Mouse (Mus musculus): ENCODE measurements around the gene 4930402H24Rik.
"Not testable (repeated sequence)": the region's sequence is repeated elsewhere in the genome, so short reads cannot be mapped to it uniquely, and the experiment has no call there.

Gene 4930402H24Rik

DNA sequence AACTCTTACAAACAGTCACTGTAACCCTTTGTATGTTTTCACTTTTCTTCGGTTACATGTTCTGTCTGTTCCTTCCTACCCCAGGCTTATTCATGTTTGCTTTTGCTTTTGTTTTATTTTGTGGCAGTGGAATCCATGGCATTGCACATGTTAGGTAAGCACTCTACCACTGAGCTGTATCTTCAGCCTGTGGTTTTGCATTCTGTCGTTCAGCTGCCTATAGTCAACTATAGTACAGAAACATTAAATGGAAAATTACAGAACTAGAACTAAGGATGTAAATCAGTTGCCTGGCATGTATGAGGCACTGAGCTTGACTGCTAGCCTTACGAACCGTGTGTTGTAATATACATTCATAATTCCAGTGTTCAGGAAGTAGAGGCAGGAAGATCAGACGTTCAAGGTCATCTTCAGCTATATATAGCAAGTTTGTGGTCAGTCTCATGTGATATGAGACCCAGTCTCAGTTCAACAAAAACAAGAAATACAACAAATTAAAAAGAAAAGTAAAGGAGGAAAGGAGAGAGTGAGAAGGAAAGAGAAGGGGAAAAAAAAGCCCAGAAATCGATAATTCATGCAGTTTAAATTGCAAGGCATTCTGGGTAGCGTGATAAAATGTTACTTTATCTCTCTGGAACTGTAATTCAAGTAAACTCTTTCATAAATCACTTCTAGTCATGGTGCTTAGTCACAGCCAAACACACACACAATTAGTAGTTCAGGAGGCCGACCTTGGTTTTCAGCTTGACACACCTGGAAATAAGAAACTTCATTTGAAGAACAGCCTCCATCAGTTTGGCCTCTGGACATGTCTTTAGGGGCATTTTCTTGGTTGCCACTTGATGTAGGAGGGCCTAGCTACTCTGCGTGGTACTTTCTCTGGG, 54.6 kb downstream of the 4930402H24Rik start:
- DNase-seq: no peak

DNA sequence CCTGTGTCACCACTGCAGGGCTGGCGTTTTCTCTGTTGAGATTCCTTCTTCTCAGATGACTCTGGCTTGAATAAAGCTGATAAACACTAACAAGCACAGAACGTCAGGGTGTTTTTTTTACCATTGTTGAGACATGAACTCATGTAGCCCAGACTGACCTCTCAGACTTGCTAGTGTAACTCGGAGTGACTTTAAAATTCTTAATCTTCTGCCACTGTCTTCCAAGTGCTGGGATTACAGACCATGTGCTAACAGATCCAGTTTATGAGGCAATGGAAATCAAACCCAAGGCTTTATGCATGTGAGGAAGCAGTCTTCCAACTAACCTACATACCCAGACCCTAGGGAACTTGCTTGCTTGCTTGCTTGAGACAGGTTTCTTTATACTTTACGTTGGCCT, 56.5 kb downstream of the 4930402H24Rik start:
- DNase-seq: no peak

DNA sequence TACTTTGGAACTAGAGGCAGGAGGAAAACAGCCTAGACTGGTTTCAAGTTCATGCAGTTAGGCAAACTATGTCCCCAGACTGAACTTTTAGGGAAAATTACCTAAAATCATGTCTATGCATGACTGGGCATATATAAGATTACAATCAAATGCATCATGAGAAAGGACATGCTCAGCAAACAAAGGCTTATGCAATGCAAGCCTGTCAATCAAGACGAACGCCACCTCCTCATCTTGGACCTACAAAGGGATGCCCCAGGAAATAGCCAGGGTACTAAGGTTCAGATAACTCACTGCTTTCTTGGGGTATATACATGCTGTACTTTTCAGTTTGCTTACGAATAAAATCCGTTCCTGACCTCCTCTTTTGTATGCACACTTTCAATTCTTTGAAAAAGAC, 57.9 kb downstream of the 4930402H24Rik start:
- no peak for DNase-seq

DNA sequence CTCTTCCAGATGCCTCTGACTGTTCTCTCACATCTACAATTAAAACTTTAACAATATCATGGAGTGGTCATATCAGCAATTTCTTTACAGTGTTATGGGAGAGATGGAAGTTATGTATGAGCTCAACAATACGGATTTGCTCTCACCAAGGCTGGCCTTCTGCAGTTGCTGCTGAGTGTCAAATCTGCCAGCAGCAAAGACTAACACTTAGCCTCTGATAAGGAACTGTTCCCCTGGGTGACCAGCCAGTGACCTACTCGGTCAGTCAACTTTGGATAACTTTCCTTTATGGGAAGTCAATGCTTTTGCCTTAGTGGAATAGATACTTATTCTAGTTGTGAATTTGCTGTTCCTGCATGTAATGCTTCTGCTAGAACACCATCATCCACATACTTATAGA, 62.6 kb downstream of the 4930402H24Rik start:
- no peak for DNase-seq

DNA sequence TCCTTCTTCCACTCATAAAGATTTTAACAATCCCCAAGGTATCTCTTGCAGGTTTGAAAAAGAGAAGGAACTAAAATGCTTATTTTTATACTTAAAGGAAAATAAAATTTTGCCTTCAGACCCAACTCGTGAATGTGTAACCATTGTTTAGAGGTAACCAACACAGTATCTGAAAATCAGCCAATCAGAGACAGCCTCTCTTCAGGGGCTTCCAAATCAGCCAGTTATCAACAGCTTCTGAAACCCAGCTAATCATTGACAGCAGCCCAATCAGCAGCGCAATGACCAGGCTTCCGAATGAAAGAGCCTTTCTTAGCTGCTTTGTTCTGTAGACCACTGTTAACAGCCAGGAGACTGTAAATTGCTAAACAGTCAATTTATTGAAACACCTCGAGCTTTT, 65.4 kb downstream of the 4930402H24Rik start:
- peak; percentile 74 to 83 for DNase-seq

DNA sequence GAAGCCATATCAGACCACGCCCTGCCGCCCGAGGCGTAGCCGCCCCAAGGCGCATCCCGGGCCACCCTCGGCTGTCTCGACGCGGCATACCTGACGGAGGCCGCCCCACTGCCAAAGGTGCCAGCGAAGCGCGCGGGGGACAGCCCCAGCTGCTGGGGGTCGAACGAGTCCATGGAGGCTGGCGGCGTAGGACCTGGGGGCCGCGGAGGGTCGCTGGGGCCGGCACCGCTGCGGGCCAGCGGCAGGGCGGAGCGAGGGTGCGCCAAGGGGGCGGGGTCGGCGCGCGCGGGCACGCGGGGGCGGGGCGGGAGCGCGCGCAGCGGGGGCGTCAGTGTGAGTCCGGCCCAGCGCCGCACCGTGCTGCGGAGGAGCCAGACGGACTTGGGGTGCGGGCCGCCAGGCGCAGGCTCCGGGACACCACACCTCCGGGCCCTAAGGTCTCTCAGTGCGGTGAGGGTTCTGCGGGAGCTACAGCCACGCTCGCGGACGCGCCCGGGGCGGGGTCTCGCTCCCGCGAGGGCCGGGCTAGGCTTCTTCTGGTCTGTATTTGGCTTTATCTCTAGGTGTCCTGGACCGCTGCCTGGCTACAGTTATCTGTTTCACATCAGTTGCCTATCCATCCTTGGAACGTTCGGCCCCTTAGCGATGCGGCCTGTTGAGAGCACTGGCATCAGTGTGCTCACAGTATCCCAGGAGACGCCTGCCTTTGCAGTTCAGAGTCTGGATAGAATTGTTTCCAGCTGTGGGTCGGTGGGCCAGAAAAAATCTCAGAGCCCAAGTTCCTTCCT, 66.1 kb downstream of the 4930402H24Rik start:
- peak; percentile 86 to 92 for DNase-seq

DNA sequence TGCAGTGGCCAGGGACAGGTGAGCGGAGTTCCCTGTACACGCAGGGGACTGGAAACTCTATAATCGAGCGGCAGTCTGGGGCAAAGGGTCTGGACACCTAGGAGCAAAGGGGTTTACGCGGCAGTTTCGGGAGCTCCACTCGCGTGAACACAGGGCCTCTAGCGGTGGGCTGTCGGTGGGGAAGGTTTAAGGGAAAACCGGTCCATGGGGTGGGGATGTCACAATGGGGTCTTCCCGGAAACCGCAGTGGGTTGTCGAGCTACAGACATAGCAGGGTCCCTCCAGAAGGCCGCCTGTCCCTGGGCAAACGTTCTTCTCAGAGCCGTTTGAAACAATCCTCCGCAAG, 66.7 kb downstream of the 4930402H24Rik start:
- no peak for DNase-seq

DNA sequence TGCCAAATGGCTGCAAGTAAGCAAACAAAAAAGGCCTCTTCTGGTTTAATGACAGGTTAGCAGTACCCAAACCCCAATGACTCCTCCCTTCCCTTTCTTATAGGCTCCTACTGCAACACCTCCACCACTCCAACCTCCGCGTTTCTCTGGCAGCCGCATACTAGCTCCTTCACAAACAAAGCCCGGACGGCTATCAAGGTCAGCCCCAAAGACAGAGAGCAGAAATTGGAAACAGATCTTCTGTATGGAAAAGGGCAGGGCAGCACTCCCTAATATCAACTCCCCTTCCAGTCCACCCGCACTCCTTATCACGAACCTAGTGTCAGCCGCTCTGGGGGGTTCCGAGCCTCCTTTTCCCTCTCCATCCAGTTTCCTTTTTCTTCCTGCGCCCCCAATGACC, 67.1 kb downstream of the 4930402H24Rik start:
- DNase-seq: peak; percentile 31 to 57

DNA sequence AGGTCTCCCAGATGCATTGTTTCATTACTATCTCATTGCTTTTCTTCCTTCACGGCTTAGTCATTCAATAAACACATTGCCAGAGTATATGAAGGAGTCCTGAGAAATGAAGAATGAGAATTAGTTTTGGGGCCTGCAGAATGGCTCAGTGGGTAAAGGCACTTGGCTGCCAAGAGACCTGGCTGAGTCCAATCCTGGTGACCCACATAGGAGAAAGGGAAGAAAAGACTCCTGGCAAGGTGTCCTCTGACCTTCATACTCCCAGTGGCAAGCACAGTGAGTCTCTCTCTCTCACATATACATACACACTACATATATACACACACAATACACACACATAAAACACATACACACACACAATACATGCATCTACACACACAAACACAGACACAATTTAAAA, 68.1 kb downstream of the 4930402H24Rik start:
- DNase-seq: no peak

DNA sequence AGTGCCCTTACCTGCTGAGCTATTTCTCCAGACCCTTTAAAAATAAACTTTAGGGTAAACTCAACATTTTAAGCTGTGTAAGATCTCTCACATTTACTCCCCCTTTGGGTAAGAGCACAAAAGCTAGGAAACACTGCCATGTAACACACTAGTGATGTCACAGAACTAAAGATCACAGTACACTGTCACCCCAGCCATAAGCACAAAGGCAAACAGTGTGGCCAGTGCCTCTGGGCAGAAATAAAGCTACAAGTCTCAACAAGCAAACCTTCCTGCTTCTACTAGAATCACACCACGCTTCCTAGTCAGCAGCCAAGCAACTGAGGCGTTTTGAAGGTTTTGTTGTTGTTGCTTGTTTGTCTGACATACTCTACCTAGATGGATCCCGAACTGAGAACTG, 72.5 kb downstream of the 4930402H24Rik start:
- DNase-seq: no peak

DNA sequence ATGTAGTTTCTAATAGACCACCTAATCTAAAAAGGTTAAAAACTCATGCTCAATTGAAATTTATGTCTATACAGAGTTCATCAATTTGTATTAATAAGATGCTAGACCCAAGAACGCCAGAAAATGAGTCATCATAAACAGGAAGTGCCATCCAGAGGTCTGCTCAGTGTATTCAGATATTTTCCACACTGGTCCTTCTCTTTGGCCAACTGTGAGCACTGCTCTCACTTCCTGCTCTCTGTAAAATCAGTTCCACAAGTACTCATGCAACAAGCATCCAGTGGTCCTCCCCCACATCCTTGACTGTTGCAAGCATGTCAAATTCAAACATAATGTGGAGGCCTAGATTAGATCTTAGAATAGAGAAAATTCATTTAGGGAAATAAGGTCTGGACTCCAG, 73.6 kb downstream of the 4930402H24Rik start:
- DNase-seq: no peak

DNA sequence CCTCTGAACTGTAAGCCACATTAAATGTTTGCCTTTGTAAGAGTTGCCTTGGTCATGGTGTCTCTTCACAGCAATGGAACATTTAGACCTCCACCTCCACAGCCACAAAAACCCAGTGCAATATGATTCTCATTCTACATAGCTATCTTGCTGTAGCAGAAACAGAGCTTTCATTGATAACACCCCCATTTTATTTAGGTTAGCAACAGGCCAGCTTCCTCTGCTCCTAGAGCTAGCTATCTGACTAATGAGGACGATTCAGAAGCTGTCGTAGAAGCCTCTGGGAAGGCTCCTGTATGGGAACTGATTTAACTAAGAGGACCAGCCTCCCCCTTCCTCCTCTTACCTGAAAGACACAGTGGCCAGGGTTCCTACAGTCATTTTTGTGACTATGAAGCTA, 74.2 kb downstream of the 4930402H24Rik start:
- DNase-seq: no peak

DNA sequence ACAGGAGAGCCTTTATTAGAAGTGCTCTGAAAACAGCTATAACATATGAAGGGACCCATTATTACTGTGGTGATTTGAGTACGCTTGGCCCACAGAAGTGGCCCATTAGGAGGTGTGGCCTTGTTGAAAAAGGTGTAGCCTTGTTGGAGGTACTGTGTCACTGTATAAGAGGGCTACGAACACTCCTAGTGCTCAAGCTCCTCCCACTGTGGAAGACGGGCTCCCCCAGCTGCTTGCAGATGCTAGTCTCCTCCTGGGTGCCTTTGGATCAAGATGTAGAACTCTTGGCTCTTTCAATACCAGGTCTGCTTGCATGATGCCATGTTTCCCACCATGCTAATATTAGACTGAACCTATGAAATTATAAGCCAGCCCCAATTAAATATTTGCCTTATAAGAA, 76.0 kb downstream of the 4930402H24Rik start:
- DNase-seq: no peak

DNA sequence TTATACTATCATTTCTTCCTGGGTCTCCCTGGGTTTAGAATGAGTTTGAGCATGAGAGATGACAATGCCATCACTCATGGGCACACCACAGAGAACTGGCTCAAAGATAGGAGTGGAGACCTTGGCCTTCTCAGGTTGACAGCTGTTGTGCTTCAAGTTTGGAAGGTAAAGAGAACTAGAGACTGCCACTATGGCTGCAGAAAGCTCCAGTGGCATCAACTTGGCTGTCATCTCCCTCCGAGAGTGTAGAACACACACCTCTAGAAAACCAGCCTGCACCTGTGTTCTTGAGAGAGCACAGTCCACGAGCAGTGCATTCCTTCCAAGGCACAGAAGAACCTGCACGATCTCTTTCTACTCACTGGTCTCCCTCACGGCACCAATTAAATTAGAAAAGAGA, 76.7 kb downstream of the 4930402H24Rik start:
- no peak for DNase-seq

DNA sequence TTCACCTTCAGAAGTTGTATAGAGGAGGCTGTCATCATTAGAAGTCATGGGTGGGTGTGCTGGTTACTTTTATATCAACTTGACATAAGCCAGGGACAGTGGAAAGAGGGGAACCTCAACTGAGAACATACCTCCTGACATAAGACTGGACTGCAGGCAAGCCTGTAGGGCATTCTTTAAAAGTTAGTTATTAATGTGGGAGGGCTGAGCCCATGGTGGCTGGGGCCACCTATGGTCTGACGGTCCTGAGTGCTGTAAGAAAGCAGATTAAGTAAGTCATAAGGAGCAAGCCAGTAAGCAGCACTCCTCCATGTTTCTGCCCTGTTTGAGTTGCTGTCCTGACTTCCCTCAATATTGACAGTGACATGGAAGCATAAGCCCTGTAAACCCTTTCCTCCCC, 77.5 kb downstream of the 4930402H24Rik start:
- DNase-seq: peak in 1 of 2 experiments; percentile 24

DNA sequence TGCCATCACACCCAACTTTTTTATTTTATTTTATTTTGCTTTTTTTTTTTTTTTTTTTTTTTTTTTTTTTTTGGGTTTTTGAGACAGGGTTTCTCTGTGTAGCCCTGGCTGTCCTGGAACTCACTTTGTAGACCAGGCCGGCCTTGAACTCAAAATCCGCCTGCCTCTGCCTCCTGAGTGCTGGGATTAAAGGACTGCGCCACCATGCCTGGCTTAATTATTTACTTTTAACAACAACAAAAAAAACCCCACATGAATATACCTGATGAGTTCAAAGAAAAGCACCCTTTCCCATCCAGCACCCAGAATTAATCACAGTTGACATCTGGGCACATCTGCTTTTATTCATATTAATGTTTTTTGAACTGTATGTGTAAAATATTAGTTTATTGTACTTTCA, 78.1 kb downstream of the 4930402H24Rik start:
- DNase-seq: not testable (repeated sequence)

DNA sequence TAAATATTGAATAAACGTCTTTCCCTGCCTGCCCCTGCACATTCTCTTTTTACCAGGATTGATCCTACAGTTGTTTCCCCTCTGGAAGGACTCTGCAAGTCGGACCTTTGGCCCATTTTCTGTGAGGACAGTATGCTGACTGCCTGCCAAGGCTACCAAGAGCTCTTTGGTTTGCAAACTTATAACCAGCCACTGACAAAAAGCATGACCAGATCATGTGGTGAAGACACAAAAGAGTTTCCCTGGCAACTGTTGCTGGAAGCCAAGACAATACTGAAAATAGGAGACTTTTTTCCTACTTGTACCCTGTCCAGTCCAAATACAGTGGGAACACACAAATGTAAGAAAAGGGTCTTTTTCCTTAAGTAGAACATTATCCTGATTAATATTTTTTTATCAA, 78.8 kb downstream of the 4930402H24Rik start:
- peak; percentile 28 to 53 for DNase-seq

DNA sequence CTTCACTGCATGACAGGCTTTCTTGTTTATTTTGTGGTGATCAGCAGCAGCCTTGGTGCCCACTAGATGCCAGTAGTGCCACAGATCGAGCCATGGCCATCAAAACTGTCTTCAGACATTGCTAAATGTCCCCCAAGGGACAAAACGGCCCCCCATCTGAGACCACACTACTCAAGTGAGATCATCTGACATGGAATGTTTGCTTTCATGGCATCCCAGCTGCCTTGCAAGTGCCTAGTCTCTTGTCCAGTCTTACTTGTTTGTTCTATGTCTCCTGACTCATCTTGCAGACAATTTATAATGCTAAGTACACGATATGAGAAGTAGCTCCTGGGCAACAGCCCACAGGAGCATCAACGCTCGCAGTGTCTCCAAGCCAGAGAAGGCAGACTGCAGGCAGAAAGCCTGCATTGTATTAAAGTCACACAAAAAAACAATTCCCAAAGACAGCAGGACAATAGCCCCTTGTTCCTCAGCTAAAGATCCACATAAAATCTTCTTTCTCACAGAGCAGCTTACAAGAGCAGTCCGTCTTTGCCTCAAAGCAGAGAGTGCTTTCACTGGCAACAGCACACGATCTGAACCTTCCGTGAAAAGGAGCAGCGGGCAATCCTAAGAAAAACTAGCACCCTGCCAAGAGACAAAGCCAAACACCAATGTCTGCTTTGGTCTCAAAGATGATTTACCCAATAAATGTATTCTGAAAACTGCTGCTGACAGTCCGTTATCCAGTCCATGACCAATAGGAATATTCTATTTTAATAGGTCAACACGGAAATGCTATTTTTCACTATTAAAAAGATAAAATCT, 87.2 kb downstream of the 4930402H24Rik start:
- peak; percentile 24 to 45 for DNase-seq

DNA sequence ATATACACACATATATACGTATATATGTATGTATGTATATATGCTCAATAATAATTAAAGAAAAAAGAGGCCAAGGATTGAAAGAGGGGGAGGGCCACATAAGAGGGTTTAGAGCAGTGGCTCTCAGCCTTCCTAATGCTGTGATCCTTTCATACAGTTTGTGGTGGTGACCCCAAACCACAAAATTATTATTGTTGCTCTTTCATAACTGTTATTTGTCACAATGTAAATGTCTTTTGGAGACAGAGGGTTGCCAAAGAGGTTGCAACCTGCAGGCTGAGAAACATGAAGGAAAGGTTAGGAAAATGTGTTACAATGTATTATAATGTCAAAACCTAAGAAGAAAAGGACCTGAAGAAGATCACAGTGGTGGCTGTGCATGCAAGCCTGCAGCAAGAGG, 88.3 kb downstream of the 4930402H24Rik start:
- no peak for DNase-seq

DNA sequence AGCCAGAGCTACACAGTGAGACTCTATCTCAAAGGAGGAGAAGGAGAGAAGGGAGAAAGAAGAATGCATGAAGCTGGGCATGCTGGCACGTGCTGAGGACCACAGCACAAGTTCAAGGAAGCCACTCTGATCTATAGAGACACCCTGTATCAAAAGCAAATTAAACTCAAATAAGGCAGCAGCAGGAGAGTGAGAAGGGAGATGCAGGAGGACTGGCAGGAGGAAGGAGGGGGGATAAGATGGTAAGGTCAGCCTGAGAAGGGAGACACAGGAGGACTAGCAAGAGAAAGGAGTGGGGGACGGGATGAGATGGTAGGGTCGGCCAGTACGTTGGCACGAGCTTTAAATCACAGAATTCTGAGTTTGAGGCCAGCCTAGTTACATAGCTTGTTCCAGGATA, 90.0 kb downstream of the 4930402H24Rik start:
- no peak for DNase-seq

DNA sequence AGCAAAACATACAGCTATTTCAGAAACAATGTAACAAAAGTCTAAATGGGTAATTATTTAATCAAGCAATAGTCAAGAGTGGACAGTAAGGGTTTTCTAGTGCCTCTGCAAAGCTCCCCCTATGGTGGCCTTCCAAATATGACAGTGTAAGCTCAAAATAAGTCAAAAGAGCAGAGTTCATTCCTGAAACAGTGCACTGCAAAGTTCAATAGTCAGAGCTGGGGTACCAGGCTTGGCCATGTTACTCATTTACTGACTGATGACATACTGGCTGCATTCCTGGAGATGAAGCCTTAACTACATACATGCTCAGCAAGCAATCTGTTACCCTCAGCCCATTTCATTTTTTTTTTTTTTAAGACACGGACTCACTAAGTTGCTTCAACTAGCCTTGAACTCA, 91.7 kb downstream of the 4930402H24Rik start:
- DNase-seq: peak in 1 of 2 experiments; percentile 22

DNA sequence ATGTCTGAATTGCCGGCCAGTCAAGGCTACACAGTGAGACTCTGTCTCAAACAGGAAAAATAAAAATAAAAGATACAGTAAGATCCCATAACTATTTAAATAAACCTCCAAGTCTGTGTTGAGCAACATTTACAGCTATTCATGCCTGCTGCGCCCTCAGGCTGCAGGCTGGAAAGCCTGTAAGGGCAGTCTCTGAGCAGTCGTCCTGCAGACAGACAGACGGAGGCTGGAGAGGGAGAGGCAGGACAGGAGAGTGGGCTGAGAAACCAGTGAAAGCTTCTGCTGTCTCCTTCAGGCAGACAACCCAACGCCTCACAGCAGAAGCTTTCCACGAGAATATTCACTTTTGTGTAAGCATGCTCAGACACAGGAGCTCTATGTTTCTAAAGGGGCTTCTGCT, 92.5 kb downstream of the 4930402H24Rik start:
- no peak for DNase-seq

DNA sequence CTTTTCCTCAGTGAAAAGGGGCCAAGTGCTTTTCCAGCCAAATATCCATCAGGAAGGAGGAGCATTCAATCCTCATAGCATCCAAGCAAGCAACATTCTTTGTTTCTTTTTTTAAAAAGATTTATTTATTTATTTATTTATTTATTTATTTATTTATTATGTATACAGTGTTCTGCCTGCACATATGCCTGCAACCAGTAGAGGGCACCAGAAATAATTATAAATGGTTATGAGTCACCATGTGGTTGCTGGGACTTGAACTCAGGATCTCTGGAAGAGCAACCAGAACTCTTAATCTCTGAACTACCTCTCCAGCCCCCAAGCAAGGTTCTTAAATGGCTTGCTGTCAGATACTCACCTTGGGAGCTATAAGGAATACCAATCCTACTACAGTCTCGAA, 93.7 kb downstream of the 4930402H24Rik start:
- no peak for DNase-seq

All from kidney, postnatal 4 days (tissue).